Mouse (Mus musculus): ENCODE data around the gene Cyp26a1.

Cyp26a1 gene

GRCm38 (mm10) chr19:37698273-37699160 is 919 bp downstream of the Cyp26a1 start:
- intact Hi-C loops (cut with DNase I) = no loop called here

DNA sequence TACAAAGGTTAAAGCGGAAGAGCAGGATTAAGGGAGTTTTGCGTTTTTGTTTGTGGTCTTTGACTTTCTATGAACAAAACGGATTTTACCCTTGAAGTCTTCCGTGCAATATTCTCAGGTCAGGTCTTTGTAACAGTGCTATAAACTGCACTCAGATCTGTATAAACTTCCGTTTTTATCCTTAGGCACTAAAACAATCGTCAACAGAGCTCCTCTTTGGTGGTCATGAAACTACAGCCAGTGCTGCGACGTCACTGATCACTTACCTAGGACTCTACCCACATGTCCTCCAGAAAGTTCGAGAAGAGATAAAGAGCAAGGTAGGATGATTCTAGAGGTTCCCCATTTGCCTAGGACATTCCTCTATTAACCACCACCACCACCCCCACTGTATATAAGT is 2.1 kb downstream of the Cyp26a1 start:
- intact Hi-C loops (cut with DNase I) = loop anchor here (5.0 to 10.0 kb wide), 2 partner anchors 238 to 355 kb away; partner anchors contain the start of gene Cep55

- intact Hi-C loops (cut with DNase I) = loop anchor here (5.0 to 10.0 kb wide), 2 partner anchors 235 to 352 kb away; partner anchors contain the start of gene Cep55
Measured at GRCm38 (mm10) chr19:37702377-37703076, 4.9 kb downstream of the Cyp26a1 start.

- intact Hi-C loops (cut with DNase I) = loop anchor here (2.0 to 10.0 kb wide), 3 partner anchors 183 to 351 kb away; partner anchors contain the start of gene Cep55
Measured at GRCm38 (mm10) chr19:37703902-37704509, 6.4 kb downstream of the Cyp26a1 start.

DNA sequence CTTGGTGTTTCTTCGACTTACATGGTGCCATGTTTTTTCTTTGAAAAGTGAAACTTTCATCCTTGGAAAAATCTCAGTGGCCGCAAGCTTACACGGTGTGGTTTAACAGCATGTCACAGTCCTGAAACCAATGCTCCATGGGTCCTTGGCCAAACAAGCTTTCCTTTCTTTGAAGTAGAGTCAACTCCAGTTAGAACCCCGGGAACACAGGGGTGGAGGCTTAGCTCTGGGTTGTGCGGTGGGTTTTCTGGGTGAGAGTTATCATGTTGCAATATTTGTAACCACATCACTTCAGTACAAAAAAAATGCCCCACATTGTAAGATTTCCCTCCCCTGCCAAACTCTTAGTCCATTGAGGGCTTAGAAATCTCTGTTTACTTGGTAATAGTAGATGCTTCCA is 8.1 kb downstream of the Cyp26a1 start:
- intact Hi-C loops (cut with DNase I) = loop anchor here (2.0 to 10.0 kb wide), 2 partner anchors 181 to 349 kb away; partner anchors contain the start of gene Cep55

- intact Hi-C loops (cut with DNase I) = no loop called here
Measured at GRCm38 (mm10) chr19:37714681-37715080, 17.1 kb downstream of the Cyp26a1 start.

DNA sequence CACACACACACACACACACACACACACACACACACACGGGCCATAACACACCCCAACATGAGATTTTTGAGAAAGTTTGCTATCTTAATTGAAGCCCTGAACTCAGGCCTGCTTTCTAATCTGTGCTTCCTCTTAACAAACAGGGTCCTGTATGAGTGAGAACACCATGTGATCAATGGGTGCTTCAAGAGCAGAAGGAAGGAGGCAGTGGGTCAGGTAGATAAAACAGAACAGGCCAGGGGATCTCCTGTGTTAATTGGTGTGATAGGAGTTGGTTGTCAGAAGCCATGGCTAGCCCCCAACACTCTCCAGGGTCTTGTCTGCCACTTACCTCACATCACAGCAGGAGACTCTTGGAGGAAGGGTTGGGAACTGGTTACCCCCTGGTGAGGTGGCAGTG is 18.4 kb downstream of the Cyp26a1 start:
- intact Hi-C loops (cut with DNase I) = no loop called here

GRCm38 (mm10) chr19:37716524-37717175 is 19.1 kb downstream of the Cyp26a1 start:
- intact Hi-C loops (cut with DNase I) = no loop called here

- intact Hi-C loops (cut with DNase I) = no loop called here
Measured at GRCm38 (mm10) chr19:37719166-37719565, 21.6 kb downstream of the Cyp26a1 start.

GRCm38 (mm10) chr19:37724591-37724990 is 27.0 kb downstream of the Cyp26a1 start:
- intact Hi-C loops (cut with DNase I) = no loop called here

DNA sequence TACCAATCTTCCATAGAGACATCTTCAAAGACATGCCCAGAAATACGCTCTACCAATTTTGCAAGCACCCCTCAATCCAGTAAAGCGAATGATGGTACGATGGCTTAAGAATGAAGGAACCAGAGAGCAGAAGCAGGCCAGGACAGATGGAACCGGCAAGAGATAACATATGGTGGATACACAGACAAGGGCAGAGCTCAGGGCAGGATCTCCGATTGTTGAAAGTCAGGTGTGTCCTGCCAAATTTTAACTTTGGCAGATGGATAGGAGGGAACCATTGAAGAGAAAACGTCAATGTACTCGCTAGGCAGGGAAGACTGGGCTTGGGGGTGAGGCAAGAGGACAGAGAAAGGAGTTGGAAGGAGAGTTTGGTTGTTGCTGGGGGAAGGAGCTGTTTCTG is 29.0 kb downstream of the Cyp26a1 start:
- intact Hi-C loops (cut with DNase I) = no loop called here

GRCm38 (mm10) chr19:37727366-37727765 is 29.8 kb downstream of the Cyp26a1 start:
- intact Hi-C loops (cut with DNase I) = no loop called here

DNA sequence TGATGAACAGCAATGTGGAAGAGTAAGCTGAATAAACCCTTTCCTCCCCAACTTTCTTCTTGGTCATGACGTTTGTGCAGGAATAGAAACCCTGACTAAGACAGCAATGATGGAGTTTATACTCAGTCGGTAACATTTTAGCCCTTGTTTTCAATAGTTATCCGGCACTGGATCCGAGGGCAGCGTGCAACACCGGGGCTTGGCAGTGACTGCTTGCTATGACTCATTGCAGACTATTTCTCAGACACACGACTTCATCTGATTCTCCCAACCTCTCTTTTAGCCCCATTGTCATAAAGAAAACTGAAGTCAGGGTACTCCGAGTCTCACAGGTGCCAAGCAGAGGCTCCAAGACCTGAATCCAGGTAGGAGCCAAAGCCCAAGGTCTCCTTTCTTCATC is 37.8 kb downstream of the Cyp26a1 start:
- intact Hi-C loops (cut with DNase I) = no loop called here

DNA sequence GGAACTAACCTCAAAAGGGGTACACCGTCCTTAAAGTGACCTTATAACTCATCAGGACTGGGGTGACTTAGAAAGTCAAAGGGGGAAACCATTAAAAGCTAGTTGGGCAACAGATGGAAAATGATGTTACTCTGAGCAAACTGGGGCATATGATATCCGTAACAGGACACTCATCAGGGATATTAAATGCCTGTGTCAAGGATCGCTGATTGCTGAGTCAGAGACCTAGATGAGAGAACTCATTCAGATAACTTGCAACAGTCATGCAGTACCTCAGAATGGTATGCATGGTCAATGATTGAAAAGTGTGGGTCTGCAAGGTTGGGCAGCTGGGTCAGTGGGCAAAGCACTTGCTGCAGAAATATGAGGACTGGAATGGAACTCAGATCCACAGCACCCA is 41.0 kb downstream of the Cyp26a1 start:
- intact Hi-C loops (cut with DNase I) = no loop called here

DNA sequence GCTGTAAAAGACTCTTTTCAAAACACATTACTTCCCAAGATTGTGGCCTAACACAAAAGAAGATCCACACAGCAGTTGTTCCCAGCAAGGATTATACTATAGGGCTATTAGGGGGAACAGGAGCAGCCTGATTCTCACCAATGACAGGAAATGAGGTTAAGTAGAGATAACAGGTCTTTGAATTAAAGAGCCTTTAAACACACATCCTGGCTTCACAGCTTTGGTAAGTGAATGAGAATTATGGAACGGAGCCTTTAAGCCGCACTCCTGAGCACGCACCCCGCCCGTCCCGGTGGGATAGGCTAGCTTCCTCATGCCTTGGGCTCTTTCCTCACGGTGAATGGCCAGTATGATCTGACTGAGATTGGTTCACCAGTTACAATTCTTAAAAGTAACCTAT is 42.4 kb downstream of the Cyp26a1 start:
- intact Hi-C loops (cut with DNase I) = no loop called here

All from adrenal gland (tissue).